Mouse (Mus musculus) adrenal gland, postnatal 25 days (tissue): ENCODE results near the gene Raly. TPM values are rescaled to one million over a fixed set of nuclear protein-coding genes. Genes with fewer than 3 reads are reported as not detected.

Source experiments
- DNase-seq: peaks from one replicate; pipeline ENCODE4 v3.0.0; 2021; ENCODE audit warnings: mixed read lengths
- total RNA-seq: library from RNA; stranded (reverse); gene quantifications from 2 replicates; pipeline ENCODE4 v1.2.3, GENCODE M21; 2021

Raly gene
- total RNA-seq, 1 experiment from 2014 or later, result 201 TPM

DNA sequence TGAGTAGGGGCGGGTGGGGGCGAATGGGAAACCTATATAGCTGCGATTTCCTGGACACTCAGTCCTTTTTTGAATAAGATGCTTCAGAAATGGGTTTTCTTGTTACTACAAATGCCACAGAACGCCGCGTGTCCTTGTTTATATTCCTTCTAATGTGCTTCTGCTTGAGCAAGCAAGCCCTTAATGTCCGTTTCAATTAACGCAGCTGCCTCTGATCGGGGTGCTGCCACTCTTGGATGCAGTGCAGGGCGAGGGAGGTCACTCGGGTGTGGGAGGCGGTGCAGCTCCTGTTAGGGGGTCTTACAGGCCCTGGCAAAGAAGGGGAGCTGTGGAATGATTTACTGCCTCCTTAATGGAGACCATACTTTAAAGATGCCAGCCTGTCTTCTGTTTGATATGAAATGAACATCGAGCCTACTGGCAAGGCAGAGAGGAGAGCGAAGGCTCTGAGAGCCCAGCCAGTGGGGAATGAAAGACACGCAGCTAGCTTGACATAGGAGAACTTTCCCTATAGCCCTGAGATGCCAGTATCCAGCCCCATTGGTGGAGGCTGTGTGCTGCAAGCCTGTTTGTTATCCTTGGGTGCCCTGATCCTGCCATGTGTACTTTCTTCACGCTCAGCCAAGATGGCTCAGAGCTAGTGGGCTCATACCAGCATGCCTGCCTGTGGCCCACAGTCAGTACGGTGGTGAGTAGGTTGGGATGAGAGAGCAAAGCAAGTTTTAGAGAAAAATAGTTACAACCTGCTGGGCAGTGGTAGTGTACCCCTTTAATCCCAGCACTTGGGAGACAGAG lies 7.8 kb upstream of the Raly start:
- DNase-seq, result no peak

DNA sequence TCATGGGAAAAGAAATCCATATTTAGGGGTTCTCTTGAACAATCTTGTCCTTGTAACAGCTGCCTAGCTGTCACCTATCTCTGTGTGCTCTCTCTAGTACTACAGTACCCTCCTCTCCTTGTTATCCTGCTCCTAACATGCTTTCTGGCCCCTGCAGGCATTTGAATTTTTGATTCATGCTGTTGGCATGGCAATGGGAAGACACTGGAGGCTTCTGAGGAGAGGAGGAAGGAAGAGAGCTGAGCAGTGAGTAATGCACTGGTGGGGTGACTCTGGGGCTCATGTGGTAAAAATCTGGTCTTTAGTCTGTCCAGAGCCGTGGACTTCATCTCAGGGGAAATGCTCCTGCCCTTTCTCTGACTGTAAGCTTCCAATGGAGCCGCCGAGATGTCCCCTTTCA lies 5.6 kb upstream of the Raly start:
- DNase-seq, result no peak

DNA sequence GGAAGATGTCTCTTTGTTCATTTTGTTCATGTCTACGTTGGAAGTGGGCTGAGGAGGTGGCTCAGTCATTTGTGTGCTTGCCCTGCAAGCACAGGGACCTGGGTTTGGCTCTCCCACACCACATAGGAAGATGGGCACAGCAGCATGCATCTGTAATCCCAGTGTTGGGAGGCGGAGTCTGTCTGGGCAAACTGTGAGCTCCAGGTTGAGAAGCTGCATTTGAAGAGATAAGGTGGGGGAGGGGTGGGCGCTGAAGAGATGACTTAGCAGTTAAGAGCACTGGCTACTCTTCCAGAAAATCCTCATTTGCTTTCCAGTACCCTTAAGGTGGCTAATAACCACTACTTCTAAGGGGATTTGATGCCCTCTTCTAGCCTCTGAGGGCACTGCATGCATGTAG lies 4.7 kb upstream of the Raly start:
- DNase-seq, result no peak

DNA sequence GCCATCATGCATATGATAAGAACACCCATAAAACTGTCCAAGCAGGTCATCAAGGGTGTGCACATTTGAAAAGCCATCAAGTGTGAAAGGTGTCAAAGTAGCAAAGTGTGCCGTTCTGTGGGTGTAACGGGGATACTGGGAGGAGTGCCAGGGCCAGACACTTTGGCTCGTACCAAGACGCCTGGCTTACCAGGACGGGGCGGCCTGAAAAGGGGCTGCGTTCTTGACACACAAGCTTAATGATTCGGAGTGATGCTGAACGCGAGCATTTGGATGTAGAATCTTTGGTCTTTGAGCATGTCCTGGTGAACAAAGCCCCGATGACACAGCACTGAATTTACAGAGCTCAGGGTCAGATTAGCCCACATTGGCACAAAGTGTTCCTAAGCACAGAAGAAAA lies 4.1 kb upstream of the Raly start:
- DNase-seq, result no peak

DNA sequence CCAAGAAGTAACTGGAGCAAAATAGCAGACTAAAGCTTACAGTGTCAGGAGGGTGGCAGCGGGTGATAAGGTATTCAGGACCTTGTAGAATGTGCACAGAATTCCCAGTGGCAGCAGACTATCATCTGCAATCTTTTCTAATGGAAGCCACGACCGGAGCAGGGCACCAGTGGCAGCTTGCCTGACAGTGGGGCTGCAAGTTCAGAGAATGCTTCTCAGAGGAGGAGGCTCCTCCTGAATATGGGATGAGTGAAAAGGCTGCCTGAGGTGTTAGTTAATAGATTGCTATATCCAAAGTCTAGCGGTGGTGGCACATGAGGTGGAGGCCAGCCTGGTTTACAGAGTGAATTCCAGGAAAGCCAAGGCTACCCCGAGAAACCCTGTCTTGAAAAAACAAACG lies 1.5 kb upstream of the Raly start:
- no peak for DNase-seq

DNA sequence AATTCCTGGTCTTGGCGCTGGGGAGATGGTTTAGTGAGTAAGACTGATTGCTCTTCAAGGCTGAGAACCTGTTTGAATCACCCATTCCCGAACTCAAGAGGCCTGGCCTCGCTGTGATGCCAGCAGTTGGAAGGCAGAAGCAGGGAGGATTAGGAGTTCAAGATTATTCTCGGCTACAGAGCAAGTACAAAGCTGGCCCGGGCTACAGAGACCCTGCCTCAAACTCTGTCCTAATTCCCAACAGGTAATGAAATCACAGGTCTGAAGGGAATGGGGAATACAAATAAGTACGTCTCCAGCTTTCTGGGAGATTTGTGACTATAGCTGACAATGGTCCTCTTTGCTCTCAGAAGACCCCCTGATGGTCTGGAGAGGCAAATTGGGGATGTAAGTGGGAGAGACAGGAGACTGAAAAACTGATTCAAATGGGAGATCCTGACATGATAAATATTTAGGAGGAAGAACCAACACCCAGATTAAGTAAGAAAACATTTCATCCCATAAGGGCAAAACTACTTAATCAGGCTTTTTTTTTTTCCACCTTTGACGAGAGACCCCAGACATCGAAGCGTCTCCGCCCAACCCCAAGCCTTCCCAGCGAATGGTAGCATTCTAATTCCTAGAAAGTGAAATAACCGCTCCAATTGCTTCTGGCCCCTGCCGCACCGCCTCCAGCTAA lies 780 bp upstream of the Raly start:
- peak; percentile 34 for DNase-seq

DNA sequence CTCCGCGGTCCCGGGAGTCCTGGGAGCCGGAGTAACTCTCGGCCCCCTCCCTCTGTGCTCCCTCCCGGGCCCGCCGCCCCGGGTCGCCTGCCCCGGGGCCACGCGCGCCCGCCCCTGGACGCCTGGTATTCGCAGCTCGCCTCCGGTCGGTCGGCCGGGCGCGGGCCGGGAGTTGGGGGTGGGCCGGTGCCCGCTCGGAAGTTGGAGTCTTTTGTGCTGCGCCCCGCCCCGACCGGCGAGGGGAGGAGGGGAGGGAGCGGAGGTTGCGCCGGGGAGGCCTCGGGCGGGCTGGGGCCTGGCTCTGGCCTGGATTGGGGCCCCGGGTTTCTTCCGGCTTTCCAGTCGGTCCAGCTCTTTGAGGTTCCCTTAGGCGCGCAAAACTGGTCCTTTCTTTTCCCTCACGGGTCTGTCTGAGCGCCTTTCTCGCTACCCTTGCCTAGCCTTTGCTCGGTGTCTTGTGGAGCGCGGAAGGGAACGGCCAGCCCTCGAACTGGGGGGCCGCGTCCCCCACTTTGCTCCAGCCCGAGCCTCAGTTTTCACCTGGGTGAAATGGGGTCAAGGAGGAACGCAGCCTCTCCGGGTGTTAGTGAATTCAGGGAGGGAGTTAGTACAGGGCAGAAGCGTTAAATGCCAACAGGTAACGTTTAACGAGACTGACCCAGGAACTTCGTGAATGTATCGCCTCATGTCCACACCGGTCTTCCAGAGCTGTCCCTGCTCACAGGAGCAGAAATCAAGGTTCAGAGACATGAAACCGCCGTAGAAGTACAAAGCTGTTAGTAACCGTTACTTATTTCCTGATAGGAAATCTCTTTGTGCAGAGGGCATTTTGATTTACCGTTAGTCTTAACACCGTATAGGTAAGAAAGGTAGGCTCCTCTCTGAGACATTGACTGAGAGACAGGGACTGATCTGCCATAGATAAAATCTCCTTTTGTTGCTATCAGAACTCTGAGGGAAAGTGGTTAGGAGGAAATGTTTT lies 1.1 kb downstream of the Raly start:
- peak; percentile 83 for DNase-seq

DNA sequence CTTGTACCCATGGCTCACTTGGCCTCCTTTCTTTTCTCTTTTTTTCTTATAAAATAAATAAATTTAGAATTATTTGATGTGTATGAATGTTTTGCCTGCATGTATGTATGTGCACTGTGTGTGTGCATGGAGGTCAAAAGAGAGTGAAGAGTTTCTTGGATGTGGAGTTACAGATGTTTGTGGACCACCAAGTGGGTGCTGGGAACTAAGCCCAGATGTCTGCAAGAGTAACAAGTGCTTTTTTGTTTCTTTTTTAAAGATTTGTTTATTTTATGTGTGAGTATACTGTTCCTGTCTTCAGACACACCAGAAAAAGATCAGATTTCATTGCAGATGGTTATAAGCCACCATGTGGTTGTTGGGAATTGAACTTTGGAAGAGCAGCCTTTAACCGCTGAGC lies 12.5 kb downstream of the Raly start:
- no peak for DNase-seq

DNA sequence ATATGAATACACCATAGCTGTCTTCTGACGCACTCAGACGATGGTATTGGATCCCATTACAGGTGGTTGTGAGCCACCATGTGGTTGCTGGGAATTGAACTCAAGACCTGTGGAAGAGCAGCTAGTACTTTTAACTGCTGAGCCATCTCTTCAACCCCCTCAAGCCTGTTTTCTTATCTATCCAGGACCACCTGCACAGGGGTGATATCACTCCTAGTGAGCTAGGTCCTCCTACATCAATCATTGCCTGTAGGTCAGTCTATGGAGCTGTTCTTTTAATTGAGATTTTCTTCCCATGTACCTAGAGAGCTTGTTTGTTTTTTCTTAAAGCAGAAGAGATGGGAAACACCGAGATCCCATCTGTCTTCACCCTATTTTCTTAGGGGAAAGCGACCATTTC lies 12.9 kb downstream of the Raly start:
- DNase-seq, result no peak

DNA sequence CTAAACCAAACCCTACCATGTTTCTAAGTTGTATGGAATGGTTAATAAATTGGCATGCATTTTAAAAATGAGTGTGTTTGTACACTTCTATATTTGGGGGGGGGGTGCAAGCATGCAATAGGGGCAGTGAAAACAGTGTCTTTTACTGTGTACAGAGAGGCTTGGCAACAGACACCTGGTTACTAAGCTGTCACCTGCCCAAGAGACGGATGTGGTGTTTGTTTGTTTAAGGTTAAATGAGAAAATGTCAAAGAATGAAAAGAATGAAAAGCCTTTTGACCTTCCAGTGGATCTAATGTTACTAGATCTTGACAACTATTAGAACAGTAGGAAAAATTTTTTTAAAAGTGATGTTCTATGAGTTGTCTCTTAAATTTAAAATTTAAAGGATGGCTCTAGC lies 16.8 kb downstream of the Raly start:
- DNase-seq, result no peak

DNA sequence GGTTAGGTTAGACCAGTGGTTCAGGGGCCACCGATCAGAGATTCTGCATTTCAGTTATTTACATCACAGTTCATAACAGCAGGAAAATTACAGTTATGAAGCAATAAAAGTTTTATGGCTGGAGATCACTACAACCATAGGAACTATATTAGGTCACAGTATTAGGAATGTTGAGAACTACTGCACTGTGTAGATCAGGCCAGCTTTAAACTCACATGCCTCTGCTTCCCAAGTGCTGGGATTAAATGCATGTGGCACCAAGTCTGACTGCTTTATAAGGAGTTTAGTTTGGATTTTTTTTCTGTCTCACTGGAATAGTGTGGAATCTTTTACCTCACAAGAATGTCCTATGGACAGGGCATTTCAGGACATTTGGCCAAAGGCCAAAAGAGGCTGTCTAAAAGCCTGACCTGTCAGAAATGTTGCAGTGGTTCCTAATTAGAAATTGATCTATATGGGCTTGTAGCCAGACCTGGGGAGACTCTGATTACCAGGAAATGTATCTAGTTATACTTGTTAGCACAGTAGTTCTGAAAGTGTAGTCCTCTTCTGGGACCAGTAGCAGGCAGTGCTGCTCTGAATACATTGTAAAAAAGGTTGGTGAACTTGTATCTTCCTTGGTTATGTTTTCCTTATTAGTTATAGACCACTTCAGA lies 18.3 kb downstream of the Raly start:
- DNase-seq, result no peak

DNA sequence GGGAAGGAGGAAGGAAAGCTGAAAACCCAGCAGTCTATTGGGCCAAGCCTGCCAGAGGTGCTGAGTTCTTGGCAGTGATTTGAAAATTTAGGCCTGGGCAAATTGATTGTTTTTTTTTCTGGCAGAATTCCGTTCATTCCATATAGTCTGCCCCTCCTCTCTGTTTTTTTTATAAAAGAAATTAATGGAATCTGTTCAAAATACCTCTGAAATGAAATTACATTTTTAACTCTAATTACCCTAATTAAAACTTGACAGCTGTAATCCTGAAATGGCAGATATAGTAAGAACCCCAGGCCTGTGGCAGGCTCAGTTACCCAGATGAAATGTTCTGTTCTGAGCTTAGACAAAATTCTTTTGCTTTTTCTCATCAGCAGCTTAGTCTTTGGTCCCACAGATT lies 19.9 kb downstream of the Raly start:
- no peak for DNase-seq

DNA sequence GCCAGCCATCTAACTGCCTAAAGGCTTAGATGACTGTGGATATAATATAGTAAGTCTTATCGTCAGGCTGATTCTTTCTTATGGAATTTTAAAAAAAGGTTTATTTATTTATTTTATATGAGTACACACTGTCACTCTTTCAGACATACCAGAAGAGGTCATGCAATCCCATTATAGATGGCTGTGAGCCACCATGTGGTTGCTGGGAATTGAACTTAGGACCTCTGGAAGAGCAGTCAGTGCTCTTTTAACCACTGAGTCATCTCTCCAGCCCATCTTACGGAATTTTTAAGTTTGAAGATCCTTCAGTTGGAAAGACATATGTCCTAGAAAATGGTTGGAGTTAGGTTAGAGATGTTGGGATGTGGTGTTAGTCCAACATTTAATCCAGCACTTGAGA lies 22.5 kb downstream of the Raly start:
- no peak for DNase-seq

DNA sequence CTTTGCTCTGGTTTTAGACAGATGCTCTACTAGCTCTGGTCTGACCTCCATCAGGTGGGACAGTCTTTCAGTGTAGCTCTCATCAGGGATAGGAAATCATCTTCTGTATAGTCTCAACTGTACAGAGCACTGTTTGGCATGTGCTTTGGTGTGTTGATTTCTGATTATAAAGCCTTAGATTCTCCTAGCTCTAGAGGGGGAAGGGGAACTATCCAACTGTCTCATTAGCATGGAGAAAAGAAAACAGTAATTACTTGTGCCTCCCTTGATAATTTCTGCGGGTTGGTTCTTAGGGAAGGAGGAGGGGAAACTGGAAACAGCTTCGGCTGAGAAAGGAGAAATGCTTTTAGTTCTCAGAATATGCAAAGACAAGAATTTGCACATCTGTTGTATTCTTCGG lies 26.2 kb downstream of the Raly start:
- DNase-seq, result no peak

DNA sequence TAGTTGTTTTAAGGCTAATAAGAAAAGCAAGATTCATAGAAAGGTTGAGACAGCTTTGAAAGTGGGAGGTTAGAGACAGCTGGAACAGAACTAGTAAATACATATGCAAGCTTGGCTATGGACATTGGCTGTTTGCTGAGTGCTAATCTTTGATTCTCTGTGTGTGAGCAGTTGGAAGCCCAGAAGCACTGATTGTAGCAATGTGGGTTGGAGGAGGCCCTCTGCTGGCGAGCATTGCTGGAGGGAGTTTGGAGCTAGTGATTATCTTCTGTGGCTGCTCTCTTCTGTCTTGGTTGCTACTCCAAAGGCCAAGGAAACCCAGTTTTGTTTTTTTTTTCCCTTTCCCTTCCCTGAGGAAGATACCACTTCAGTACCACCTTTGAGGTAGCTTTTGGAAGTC lies 26.9 kb downstream of the Raly start:
- peak; percentile 47 for DNase-seq

DNA sequence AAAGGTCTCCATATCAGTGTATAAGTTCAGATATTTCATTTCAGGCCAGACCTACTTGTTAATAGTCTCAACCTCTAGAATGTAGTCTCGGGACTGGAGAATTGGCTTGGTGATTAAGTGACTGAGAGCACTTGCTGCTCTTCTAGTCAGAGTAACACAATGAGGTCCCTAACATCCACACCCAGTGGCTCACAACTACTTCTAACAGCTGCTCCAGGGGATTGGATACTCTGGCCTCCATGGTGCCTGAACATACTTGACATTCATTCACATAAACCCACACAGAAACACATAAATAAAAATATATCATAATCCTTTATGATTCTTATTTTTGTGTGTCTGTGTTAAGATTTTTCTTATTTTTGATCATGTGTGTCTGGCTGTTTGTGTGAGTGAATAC lies 27.7 kb downstream of the Raly start:
- no peak for DNase-seq

DNA sequence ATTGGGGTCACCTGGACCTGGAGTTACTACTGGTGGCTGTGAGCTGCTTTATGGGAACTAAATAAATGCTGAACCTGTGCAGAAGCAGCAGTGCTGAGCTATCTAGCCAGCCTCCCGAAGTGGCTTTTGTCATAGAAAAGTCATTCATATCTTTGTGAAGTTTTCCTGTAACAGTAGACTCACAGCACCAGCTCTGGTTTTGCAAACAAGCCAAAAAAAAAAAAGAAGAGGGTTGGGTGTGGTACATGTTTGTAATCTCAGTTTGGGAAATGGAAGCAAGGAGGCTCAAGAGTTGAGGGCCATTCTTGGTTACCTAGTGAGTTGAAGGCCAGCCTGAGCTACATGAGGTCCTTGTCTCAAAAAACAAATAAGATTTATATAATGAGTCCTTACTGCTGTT lies 29.4 kb downstream of the Raly start:
- no peak for DNase-seq

DNA sequence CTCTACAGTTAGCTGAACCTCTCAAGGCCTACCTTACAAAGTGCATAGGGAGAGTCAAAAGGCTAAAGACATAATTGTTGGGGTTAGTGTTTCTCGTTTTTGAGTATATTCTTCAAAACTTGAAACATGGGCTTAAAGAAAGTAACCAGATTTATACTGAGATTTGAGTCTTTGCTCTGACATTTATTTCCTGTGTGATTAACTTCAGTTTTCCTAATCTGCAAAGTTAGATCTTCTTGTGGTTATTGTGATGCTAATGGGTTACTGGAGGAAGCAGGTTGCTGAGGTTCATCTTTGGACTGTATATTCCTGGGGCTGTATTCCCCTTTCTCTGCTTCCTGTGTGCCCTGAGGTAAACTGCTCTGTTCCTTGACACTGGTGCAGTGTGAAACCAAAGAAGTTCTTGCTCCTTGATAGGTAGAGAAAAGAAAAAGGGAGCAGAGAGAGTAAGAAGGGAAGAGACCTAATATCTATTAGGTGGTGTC lies 35.2 kb downstream of the Raly start:
- DNase-seq, result no peak

DNA sequence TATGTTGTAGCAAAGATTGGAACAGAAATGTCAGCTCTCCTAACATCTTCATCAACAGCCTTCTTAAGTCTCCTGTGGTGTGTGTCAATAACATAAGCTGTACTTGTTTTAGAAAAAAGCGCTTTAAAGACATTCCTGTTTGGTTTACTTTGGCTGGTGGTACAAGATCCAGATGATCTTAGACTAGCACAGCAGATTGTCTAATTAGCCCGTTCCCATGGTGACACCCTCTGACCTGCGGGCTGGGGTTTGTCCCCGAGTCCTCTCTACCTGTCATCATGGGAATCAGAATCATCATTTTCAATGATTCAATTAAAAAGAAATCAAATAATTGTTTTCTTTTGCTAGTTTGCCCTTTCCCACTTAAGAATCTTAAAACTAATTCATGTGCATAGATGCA lies 36.6 kb downstream of the Raly start:
- no peak for DNase-seq

DNA sequence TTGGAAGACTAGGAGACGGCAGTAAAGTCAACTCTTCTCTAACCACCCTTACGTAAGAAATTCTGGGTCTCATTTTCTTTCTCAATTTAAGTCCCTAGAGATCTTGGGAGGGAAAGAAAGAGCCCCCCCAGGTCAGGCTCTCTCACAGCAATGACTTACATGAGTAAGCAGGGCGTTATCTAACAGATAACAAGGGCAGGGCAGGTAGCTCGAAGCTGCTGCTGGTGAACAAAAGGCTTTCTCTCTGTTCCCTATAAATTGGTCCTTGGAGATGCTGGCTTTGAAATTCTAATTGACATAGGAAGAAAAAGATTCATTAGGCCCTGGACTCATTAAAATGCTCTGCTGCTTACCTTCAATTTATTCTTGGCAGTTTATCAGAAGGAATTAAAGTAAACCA lies 41.6 kb downstream of the Raly start:
- no peak for DNase-seq

DNA sequence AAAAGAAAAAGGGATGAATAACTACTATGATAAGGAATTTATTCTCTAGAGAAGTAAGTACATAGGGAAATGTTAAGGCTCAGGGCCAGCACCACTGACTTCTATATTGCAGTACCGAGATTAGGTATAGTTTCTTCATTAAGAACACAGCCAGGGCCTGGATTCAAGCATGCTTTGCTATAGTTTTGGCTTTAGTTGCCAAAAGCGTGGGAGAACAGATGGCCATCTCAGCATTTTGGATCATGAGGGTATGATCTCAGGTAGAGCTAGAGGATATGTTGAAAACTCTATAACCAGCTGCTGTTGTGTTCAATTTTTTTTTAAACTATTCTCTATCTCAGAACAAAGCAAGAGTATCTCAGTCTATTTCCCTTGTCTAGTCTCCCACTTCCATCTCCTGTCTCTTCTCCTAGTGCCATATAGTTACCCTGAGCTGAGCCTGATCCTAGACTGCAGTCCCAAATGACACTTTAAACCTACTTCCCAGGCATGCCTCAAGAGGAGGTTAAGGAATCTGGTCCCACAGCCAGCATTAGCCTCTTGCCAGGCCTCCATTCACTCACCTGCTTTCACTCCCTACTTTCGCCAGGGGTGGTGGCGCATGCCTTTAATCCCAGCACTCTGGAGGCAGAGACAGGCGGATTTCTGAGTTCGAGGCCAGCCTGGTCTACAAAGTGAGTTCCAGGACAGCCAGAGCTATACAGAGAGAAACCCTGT lies 43.4 kb downstream of the Raly start:
- DNase-seq, result no peak

DNA sequence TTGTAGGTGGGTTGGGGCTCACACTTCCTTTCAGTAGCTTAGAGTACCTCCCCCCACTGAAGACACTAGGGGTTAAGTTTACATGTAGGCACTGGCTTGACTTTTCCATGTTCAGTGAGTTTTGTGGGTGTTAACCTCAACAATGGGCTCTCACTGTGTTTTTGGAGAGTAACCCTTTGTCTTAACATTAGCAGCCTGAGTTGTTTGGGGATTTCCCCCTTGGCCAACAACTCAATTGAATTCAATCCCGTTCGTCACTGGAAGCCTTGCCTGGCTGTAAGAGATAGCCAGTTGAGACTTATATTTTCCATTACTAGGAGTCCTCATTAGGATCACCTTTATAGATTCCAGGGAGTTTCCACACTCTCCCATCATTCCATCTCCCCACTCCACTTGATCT lies 45.6 kb downstream of the Raly start:
- no peak for DNase-seq
